Mouse (Mus musculus): Measurements from ENCODE around the gene Hnrnpl.
"Not testable (repeated sequence)": the region's sequence is repeated elsewhere in the genome, so short reads cannot be mapped to it uniquely, and the experiment has no call there.

The Hnrnpl gene

DNA sequence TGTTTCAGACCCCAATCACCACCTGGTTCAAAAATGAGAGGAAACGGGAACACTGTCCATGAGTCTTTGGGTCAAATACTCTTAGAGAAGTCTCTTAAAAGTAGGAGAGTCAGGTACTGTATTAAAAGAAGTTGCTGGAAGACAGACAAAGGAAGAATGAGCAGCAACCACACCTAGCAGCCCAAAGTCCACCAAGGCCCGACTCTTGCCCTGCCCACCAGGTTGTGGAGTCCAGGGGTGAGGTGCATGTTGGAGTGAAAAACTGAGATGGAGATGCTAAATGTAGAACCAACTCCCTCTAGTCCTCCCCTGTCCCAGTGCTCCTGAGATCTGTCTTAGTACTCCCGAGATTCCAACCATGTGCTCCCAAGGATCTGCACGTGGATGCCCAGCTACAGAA lies 42.3 kb downstream of the Hnrnpl start:
- no peak for DNase-seq (ENCODE audit: low read depth, low spot score)
- H3K36me3 ChIP-seq (ENCODE audit: control insufficient read depth, insufficient read depth, low read length, poor library complexity, severe bottlenecking): no peaks in the 10 kb centered on the region

GRCm38 (mm10) chr7:28859953-28860352 lies 51.6 kb downstream of the Hnrnpl start:
- no peak for DNase-seq (ENCODE audit: low read depth, low spot score)
- Histone ChIP-seq H3K27me3 (ENCODE audit: control insufficient read depth, insufficient read depth, low read length, poor library complexity, severe bottlenecking) (no peaks in the 10 kb centered on the region), H3K36me3 (ENCODE audit: control insufficient read depth, insufficient read depth, low read length, poor library complexity, severe bottlenecking) (no peaks in the 10 kb centered on the region)

More for the DNA sequence above, 42.3 kb downstream of the Hnrnpl start:
- H3K27me3 ChIP-seq (ENCODE audit: control insufficient read depth, insufficient read depth, low read length, poor library complexity, severe bottlenecking): no peaks in the 10 kb centered on the region

- DNase-seq (ENCODE audit: low read depth, low spot score): peak; percentile 41
- H3K36me3 ChIP-seq (ENCODE audit: control insufficient read depth, insufficient read depth, low read length, poor library complexity, severe bottlenecking): no peaks in the 10 kb centered on the region
Measured at GRCm38 (mm10) chr7:28860898-28861297, 52.6 kb downstream of the Hnrnpl start.

DNA sequence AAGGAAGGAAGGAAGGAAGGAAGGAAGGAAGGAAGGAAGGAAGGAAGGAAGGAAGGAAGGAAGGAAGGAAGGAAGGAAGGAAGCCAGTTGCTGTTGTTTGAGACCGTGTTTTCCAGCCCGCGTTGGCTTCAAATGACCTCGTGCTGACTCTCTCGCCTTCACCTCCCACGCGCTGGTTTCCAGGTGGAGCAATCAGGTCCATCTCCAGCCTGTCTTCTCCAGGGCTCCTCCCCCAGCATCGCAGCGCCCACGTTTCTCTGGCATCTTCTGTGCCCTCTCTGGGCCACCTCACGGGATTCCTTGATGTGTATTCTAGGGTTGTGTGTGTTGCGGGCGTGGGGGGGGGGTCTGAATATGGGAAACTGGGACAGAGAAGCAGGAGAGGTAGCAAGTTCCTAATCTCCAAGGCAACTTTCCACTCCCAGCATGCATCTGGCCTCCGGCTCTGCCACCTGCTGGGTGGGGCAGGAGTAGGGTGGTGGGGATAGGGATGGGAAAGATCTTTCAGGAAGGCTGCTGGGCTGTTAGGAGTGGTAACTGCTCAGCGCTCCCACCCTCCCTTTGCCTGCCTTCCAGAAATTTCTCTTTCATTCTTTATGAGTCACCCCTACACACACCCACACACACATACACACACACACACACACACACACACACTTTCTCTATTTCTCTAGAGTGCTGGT lies 54.6 kb downstream of the Hnrnpl start:
- Histone ChIP-seq H3K36me3 (ENCODE audit: control insufficient read depth, insufficient read depth, low read length, poor library complexity, severe bottlenecking) (no peaks in the 10 kb centered on the region), H3K27me3 (ENCODE audit: control insufficient read depth, insufficient read depth, low read length, poor library complexity, severe bottlenecking) (no peaks in the 10 kb centered on the region)
- DNase-seq (ENCODE audit: low read depth, low spot score): no peak

More at GRCm38 (mm10) chr7:28860898-28861297, 52.6 kb downstream of the Hnrnpl start:
- no peaks in the 10 kb centered on the region for H3K27me3 ChIP-seq (ENCODE audit: control insufficient read depth, insufficient read depth, low read length, poor library complexity, severe bottlenecking)

- no peaks in the 10 kb centered on the region for H3K36me3 ChIP-seq (ENCODE audit: control insufficient read depth, insufficient read depth, low read length, poor library complexity, severe bottlenecking)
- no peaks in the 10 kb centered on the region for H3K27me3 ChIP-seq (ENCODE audit: control insufficient read depth, insufficient read depth, low read length, poor library complexity, severe bottlenecking)
- no peak for DNase-seq (ENCODE audit: low read depth, low spot score)
Measured at GRCm38 (mm10) chr7:28863540-28863939, 55.2 kb downstream of the Hnrnpl start, which contains the start of gene Lgals7. Gene Lgals7 (plus strand): TSS chr7:28863853.

DNA sequence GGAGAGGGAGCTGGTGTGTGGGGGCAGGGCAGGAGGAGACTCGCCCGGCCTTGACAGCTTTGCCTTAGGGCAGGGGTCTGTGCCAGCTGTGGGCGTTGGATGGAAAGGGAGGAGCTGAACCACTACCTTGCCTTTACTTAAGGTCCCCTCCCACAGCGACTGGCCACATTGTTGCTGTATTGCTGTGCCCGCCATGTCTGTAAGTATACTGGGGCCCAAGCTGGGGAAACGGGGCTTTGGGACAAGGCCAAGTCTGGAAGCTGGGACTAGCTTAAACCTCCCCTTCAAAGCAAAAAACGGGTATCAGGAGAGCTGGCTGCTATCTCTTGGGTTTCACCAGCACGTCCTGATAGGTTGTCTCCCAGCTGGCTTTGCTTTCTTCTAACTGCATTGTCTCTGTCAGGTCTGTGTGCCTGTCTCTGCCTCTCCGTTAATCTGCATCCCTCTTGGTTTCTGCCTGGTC lies 56.0 kb downstream of the Hnrnpl start:
- no peaks in the 10 kb centered on the region for H3K36me3 ChIP-seq (ENCODE audit: control insufficient read depth, insufficient read depth, low read length, poor library complexity, severe bottlenecking)
- H3K27me3 ChIP-seq (ENCODE audit: control insufficient read depth, insufficient read depth, low read length, poor library complexity, severe bottlenecking): no peaks in the 10 kb centered on the region
- no peak for DNase-seq (ENCODE audit: low read depth, low spot score)

- Histone ChIP-seq H3K27me3 (ENCODE audit: control insufficient read depth, insufficient read depth, low read length, poor library complexity, severe bottlenecking) (no peaks in the 10 kb centered on the region), H3K36me3 (ENCODE audit: control insufficient read depth, insufficient read depth, low read length, poor library complexity, severe bottlenecking) (no peaks in the 10 kb centered on the region)
- peak; percentile 91 for DNase-seq (ENCODE audit: low read depth, low spot score)
Measured at GRCm38 (mm10) chr7:28865481-28866300, 57.4 kb downstream of the Hnrnpl start.

GRCm38 (mm10) chr7:28866769-28867507 lies 58.6 kb downstream of the Hnrnpl start:
- Histone ChIP-seq H3K27me3 (ENCODE audit: control insufficient read depth, insufficient read depth, low read length, poor library complexity, severe bottlenecking) (no peaks in the 10 kb centered on the region), H3K36me3 (ENCODE audit: control insufficient read depth, insufficient read depth, low read length, poor library complexity, severe bottlenecking) (no peaks in the 10 kb centered on the region)
- DNase-seq (ENCODE audit: low read depth, low spot score): peak; percentile 53

DNA sequence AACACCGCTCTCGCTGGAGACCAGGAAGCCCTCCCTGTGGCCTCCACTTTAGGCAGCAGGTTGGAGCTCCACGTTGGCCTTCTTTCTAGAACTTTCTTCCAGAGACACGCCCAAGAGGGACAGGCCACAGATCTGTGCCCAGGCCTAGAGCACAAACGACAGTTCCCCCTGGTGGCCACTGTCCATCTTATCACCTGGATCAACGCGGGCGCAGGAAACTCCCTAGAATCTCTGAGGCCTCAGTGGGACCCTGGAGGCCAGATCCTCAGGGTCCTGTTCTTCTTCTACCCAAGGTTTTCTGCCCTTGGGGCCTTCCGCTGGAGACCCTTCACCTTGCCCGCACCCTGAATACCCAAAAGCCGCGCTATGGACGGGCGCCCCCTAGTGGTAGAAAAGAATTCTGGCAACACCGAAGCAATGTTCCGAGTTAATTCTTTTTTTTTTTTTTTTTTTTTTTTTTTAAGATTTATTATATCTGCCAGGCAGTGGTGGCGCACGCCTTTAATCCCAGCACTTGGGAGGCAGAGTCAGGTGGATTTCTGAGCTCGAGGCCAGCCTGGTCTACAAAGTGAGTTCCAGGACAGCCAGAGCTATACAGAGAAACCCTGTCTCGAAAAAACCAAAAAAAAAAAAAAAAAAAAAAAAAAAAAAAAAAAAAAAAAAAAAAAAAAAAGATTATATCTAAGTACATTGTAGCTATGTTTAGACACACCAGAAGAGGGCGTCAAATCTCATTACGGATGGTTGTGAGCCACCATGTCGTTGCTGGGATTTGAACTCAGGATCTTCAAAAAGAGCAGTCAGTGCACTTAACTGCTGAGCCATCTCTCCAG lies 59.4 kb downstream of the Hnrnpl start:
- peak; percentile 89 for DNase-seq (ENCODE audit: low read depth, low spot score)

DNA sequence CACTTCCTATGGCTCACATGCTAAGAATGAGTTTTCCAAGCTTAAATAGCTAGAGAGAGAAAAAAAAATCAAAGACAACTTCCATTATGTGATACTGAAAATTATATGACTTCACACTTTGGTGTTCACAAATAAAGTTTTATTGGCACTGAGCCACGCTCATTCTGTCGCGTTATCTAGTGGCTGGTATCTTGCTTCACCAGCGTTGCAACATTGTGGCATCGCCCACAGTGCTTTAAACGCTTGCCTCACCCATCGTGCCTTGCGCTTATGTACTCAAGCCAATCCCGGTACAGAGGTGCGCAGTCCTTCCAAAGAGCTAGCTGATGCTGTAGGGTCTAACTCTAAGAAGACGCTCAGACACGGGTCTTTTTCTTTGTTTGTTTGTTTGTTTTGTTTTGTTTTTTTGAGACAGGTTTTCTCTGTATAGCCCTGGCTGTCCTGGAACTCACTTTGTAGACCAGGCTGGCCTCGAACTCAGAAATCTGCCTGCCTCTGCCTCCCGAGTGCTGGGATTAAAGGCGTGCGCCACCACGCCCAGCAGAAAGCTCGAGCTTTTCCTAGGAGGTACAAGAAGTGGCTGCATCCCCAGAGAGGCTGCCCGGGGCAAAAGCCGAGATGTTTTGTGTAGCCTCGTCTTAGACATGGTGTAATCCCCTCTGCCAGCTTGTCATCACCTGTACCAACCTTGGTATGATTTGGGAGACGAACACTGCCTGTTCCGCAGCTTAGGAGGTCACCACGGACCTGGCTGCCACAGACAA lies 62.7 kb downstream of the Hnrnpl start:
- no peak for DNase-seq (ENCODE audit: low read depth, low spot score)
- no peaks in the 10 kb centered on the region for H3K36me3 ChIP-seq (ENCODE audit: control insufficient read depth, insufficient read depth, low read length, poor library complexity, severe bottlenecking)
- no peaks in the 10 kb centered on the region for H3K27me3 ChIP-seq (ENCODE audit: control insufficient read depth, insufficient read depth, low read length, poor library complexity, severe bottlenecking)

More for the DNA sequence above, 59.4 kb downstream of the Hnrnpl start:
- not testable (repeated sequence) for H3K36me3 ChIP-seq (ENCODE audit: control insufficient read depth, insufficient read depth, low read length, poor library complexity, severe bottlenecking); H3K27me3 ChIP-seq (ENCODE audit: control insufficient read depth, insufficient read depth, low read length, poor library complexity, severe bottlenecking)
